Mouse (Mus musculus) embryo, embryonic 9.5 days (tissue): ENCODE results near the gene Phrf1.

Source experiments
- DNase-seq: peaks from one replicate; pipeline ENCODE4 v3.0.0-alpha.2; 2017; ENCODE audit errors: extremely low spot score

The Phrf1 gene

DNA sequence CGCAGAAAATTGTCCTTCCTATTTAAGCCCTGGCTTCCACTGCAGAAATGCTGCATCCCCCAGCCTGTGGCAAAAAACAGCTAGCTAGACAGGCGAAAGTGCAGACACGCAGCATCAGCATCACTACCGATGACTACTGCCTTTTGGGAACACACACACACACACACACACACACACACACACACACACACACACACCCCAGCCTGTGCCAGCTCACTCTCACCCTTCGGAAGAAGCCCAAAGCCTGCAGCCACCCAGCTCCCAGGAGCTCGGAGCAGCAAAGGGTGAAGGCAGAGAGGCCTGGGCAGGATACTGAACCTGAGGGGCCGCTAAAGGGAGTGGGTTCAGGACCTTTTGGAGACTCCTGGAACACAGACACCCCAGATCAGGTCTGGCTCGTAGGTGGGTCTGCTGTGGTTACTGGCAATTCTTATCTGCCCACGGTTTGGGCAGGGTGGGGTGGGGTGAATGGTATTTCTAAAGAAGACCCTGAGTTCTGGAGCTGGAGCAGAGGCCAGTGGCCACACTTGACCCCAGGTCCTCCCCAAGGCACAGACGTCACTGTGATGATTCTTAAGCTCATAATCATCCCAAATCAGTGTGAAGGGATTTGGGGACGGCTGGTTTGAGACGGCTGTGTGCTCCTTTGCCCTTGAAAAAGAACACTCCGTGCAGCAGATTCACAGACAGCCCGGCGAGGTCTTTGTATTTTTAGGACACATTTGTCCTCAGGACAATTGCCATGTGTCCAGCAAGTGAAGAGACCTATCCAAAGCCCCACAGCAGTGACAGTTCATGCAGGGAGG, 64.2 kb downstream of the Phrf1 start:
- peak; percentile 14 for DNase-seq

GRCm38 (mm10) chr7:141293852-141294471, 65.4 kb downstream of the Phrf1 start:
- peak; percentile 63 for DNase-seq

DNA sequence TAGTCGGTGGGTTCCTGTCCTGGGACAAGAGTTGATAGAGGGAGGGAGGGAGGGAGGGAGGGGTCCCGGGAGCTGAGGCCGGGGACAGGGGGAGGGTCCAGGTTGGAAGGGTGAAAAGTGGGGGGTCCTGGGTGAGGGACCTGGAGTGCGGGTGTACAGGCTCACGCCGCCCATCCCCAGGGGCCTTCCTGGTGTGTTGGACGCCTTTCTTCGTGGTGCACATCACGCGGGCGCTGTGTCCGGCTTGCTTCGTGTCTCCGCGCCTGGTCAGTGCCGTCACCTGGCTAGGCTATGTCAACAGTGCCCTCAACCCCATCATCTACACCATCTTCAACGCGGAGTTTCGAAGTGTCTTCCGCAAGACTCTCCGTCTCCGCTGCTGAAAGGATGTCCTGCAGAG, 65.9 kb downstream of the Phrf1 start:
- no peak for DNase-seq

DNA sequence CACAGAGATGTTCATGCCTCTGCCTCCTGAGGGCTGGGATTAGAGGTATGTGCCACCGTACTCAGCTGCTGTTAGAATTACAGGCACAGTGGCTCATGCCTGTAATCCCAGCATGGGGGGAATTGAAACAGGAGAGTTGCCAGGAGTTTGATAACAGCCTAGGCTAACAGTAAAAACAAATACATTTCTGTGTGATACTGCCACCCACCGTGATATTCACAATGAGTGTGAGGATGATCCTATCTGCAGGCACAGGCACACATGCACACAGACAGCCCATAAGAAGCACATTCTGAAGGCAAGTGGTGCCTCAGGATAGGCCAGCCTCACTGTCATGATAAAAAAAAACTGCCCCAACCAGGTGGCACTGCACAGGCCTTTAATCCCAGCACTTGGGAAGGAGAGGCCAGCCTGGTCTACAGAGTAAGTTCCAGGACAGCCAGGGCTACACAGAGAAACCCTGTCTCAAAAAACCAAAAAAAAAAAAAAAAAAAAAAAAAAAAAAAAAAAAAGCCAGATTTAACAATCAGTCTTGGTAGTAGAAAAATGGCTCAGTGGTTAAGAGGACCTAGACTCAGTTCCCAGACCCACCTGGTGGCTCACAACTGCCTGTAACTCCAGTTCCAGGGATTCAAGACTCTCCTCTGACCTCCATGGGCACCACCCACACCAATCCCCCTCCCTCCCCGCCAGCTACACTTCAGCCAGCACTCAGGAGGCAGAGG, 69.5 kb downstream of the Phrf1 start:
- DNase-seq: no peak

- no peak for DNase-seq
These were observed 70.6 kb downstream of the Phrf1 start for GRCm38 (mm10) chr7:141299175-141299574.

DNA sequence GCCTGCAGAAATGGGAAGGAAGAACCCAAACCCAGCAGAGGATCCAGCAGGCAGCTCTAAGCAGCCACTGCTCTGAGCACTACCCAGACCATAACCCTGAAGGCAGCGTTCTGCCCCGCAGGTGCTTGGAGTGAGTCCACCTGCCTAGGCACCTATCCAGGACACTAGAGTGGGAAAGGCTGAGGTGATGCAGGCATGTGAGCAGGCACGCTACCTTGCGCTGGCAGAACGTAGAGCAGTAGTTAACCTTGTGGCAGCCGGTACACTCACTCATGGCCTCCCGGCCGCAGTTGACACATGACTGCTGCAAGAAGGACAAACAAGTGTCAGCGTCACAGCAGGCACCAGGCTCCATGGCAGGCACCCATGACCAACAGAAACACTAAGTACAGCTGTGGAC, 72.8 kb downstream of the Phrf1 start:
- DNase-seq: no peak

GRCm38 (mm10) chr7:141302702-141303268, 74.2 kb downstream of the Phrf1 start:
- DNase-seq: no peak

DNA sequence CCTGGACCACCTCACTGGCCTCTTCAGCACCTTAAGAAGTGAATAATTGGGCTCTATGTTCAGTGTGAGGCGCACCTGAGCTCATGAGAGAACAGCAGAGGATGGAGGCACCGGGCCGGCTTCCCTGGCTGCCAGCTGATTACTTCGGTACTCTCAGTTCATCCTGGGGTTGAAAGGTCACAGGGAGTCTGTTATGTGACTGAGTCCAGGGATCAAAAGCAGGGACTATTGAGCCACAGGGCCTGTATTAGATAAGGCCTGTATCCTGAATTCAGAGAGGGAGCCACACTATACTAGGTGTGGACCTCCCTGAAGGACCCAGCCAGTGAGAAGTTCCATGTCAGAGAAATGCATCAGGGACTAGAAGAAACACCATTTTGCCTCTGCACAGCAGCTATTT, 76.0 kb downstream of the Phrf1 start:
- DNase-seq: no peak
